In genomic region chr8:26680891-26681381, GRCm38 (mm10) we compare ENCODE assay signal across 7 mouse cellular contexts.
A peak's percentile ranks its signal among the peaks of the same experiment; 100 is the strongest.
DNase-seq lines count a peak whose midpoint lies in the region; TF ChIP-seq lines count a peak whose summit lies in the region.

No protein-coding gene starts in this region.

- no peak overlapping the region for H3K27ac ChIP-seq in left cerebral cortex, adult 2 months

- intact Hi-C loops in left cerebral cortex, adult 2 months (cut with DNase I), result no loop called here

- DNase-seq in left cerebral cortex, adult 2 months (ENCODE audit: extremely low spot score in 1 of 2, low spot score in 2 of 2), result peak; percentile 27 to 48
- DNase-seq in left cerebral cortex, adult 11 months (ENCODE audit: low spot score), result no peak
- DNase-seq in cerebellum, postnatal 25 days, result peak; percentile 75
- peak; percentile 52 to 71 for DNase-seq in layer of hippocampus, postnatal 10 days (ENCODE audit: low spot score in 2 of 2)
- DNase-seq in right cerebral cortex, postnatal 4 days, result peak; percentile 8
- no peak for DNase-seq in kidney, postnatal 25 days
- no peak for DNase-seq in c-Kit-positive CD71-positive TER-119-positive erythroid progenitor cells, embryonic 14.5 days (ENCODE audit: low spot score)

- no peak for TF ChIP-seq CTCF in left cerebral cortex, adult 2 months (IDR thresholded peaks at IDR 0.05)

- no peak overlapping the region for H3K4me3 ChIP-seq in left cerebral cortex, adult 2 months

Comparison
In these comparisons a context has a peak if more than half of its experiments do, and no peak if none do; other contexts are left out.
1. DNase-seq: peak in left cerebral cortex, adult 2 months (2 of 2), cerebellum, postnatal 25 days (2 of 2), layer of hippocampus, postnatal 10 days (2 of 2) and right cerebral cortex, postnatal 4 days (single experiment); none in left cerebral cortex, adult 11 months (single experiment), kidney, postnatal 25 days (0 of 2) and c-Kit-positive CD71-positive TER-119-positive erythroid progenitor cells, embryonic 14.5 days (single experiment).